Mouse (Mus musculus): Measurements from ENCODE around the gene Tmem246. TPM values are rescaled to one million over a fixed set of nuclear protein-coding genes. Genes with fewer than 3 reads are reported as not detected.

Tmem246 gene
- polyA plus RNA-seq, 1 experiment from 2014 or later, result 128 TPM

- 59% methylated on average over 20 of the region's 20 CpGs for WGBS
- Histone ChIP-seq H3K4me1 (replicated peaks) (0 out of 2 replicates have a peak, but pooled peaks cover 5% of the 10 kb centered on the region), H3K4me2 (0 out of 2 replicates have a peak overlapping the region, but pooled peaks have one; percentile 6), H3K4me3 (no peak overlapping the region), H3K9me3 (no peaks in the 10 kb centered on the region), H3K36me3 (no peaks in the 10 kb centered on the region), H3K9ac (no peak overlapping the region), H3K27me3 (no peaks in the 10 kb centered on the region), H3K27ac (replicated peaks) (no peak overlapping the region)
- peak; percentile 66; the same call in 1 of the 2 replicates for ATAC-seq (ENCODE audit: low FRiP score, low read depth)
These were observed 37.5 kb downstream of the Tmem246 start for GRCm38 (mm10) chr4:49559915-49560772.

DNA sequence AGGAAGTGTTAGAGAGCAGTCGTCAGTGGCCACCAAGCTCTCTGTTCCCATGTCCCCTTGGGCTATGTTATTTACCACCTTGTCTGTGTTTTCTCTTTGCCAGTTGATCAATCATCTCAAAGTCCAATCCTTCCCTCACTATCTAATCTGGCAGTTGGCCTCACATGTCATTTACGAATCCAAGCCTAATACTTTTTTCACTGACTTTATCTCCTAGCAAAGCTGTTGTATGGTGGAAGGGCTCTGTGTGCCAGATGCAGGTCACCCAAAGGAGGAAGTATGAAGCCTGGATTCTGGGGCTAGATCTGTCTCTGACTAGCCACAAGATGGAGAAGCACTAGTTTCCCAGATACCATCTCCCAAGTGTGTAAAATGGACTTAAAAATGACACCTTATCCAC is 39.5 kb downstream of the Tmem246 start:
- H3K27me3 ChIP-seq, result no peaks in the 10 kb centered on the region
- 0 out of 2 replicates have a peak, but pooled peaks cover 5% of the 10 kb centered on the region for H3K4me1 ChIP-seq (replicated peaks)
- no peak overlapping the region for H3K9ac ChIP-seq
- WGBS, result 91% methylated on average over 2 of the region's 2 CpGs
- H3K9me3 ChIP-seq, result no peaks in the 10 kb centered on the region
- no peak for ATAC-seq (ENCODE audit: low FRiP score, low read depth)
- H3K27ac ChIP-seq (replicated peaks), result no peak overlapping the region
- H3K4me3 ChIP-seq, result no peak overlapping the region
- no peak overlapping the region for H3K4me2 ChIP-seq
- H3K36me3 ChIP-seq, result no peaks in the 10 kb centered on the region

GRCm38 (mm10) chr4:49557375-49557774 is 40.3 kb downstream of the Tmem246 start:
- Histone ChIP-seq H3K4me2 (no peak overlapping the region), H3K4me3 (no peak overlapping the region), H3K27ac (replicated peaks) (no peak overlapping the region), H3K9me3 (no peaks in the 10 kb centered on the region), H3K27me3 (no peaks in the 10 kb centered on the region), H3K4me1 (replicated peaks) (0 out of 2 replicates have a peak, but pooled peaks cover 5% of the 10 kb centered on the region), H3K9ac (no peak overlapping the region), H3K36me3 (no peaks in the 10 kb centered on the region)
- WGBS, result 96% methylated on average over 7 of the region's 7 CpGs
- ATAC-seq (ENCODE audit: low FRiP score, low read depth), result no peak

- H3K4me2 ChIP-seq, result no peak overlapping the region
- no peaks in the 10 kb centered on the region for H3K4me1 ChIP-seq (replicated peaks)
- no peak for ATAC-seq (ENCODE audit: low FRiP score, low read depth)
- H3K36me3 ChIP-seq, result no peaks in the 10 kb centered on the region
- 89% methylated on average over 5 of the region's 5 CpGs for WGBS
- H3K9me3 ChIP-seq, result no peaks in the 10 kb centered on the region
- no peak overlapping the region for H3K9ac ChIP-seq
- no peaks in the 10 kb centered on the region for H3K27me3 ChIP-seq
- H3K27ac ChIP-seq (replicated peaks), result no peak overlapping the region
- H3K4me3 ChIP-seq, result no peak overlapping the region
These were observed 44.3 kb downstream of the Tmem246 start for GRCm38 (mm10) chr4:49553380-49553779.

DNA sequence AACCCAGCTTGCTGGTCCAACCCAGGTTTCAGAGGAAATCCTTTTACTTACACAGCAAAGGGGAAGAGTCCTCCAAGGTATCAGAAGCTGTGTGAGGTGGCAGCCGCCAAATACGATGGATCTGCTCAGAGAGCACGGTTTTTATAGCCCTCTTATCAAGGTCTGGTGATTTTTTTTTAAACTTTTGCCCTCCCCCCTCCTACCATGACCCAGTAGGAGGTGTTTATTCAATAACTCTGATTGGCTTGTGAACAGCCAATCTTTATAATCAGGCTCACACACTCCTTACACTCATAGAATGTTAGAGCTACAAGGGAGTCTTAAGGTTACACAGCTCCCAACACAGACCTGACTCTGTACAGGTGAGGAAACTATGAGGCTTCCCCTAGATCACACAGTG is 48.3 kb downstream of the Tmem246 start, which contains the start of gene Aldob:
Aldob (minus strand) TSS at position 164 of the 400 bp plus-strand sequence.
- Histone ChIP-seq H3K27me3 (no peaks in the 10 kb centered on the region), H3K4me2 (no peak within 1 kb of the TSS), H3K4me1 (replicated peaks) (no peaks in the 10 kb centered on the region), H3K4me3 (no peak within 1 kb of the TSS), H3K9ac (no peak within 1 kb of the TSS), H3K27ac (replicated peaks) (no peak within 1 kb of the TSS), H3K36me3 (no peaks in the 10 kb centered on the region), H3K9me3 (no peaks in the 10 kb centered on the region)
- WGBS, result 73% methylated on average over 3 of the region's 3 CpGs
- no peak for ATAC-seq (ENCODE audit: low FRiP score, low read depth)

- no peaks in the 10 kb centered on the region for H3K4me1 ChIP-seq (replicated peaks)
- 87% methylated on average over 7 of the region's 7 CpGs for WGBS
These were observed 50.0 kb downstream of the Tmem246 start for GRCm38 (mm10) chr4:49547544-49548219.

DNA sequence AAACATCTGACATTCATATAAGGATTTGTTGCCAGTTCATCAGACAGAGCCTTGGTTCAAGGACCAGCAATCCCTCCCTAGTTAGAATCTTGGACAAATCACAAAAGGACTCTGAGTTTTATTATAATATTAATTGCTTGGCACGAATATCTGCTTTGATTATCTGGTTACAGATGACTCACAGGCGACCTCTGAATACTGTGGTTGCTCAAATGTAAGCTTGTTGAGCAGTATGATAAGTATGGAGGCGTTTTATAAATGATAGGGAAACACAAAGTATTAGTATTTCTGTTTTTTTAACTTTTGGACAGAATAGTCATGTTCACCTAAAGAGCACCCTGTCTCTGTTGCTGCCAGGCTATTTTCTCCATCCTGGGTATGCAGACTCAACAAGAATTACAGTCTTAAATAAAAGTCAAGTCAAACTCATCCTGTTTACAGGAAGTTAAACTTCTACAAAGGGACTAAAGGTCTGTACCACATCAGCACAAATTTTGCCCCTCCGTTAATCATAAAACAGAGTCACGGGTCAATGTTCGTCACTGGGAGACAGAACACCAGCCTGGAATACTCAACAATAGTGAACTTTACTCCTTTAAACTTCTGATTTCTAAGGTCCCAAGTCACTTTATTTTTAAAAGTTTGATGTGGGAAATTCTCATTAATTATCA is 50.7 kb downstream of the Tmem246 start:
- 76% methylated on average over 6 of the region's 6 CpGs for whole genome bisulfite sequencing
- Histone ChIP-seq H3K4me1 (replicated peaks) (no peaks in the 10 kb centered on the region), H3K36me3 (no peaks in the 10 kb centered on the region), H3K27ac (replicated peaks) (no peak overlapping the region), H3K4me3 (no peak overlapping the region), H3K27me3 (no peaks in the 10 kb centered on the region), H3K4me2 (no peak overlapping the region), H3K9me3 (no peaks in the 10 kb centered on the region), H3K9ac (no peak overlapping the region)
- no peak for ATAC-seq (ENCODE audit: low FRiP score, low read depth)

More at GRCm38 (mm10) chr4:49547544-49548219, 50.0 kb downstream of the Tmem246 start:
- Histone ChIP-seq H3K27me3 (no peaks in the 10 kb centered on the region), H3K4me2 (no peak overlapping the region), H3K27ac (replicated peaks) (no peak overlapping the region), H3K9ac (no peak overlapping the region), H3K4me3 (no peak overlapping the region), H3K9me3 (no peaks in the 10 kb centered on the region), H3K36me3 (no peaks in the 10 kb centered on the region)
- no peak for ATAC-seq (ENCODE audit: low FRiP score, low read depth)

DNA sequence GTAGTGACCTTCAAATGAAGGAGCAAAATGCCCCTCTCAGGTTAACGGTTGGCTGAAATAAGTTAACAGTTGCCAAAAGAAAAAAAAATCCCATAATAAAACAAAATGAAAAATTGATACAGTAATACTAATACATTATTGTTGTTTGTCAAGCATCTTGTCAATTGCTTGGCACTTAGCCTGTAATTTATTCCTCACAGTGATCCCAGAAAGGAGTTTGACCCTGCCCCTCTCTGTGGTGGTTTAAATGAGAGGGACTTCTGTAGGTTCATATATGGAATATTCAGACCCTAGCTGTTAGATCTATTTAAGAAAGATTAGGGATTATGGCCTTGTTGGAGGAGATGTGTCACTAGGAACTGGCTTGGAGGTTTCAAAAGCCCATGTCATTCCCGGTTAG is 51.6 kb downstream of the Tmem246 start:
- 90% methylated on average over 2 of the region's 2 CpGs for WGBS
- Histone ChIP-seq H3K36me3 (no peaks in the 10 kb centered on the region), H3K9me3 (no peaks in the 10 kb centered on the region), H3K4me2 (no peak overlapping the region), H3K4me3 (no peak overlapping the region), H3K27ac (replicated peaks) (no peak overlapping the region), H3K9ac (no peak overlapping the region), H3K27me3 (no peaks in the 10 kb centered on the region), H3K4me1 (replicated peaks) (no peaks in the 10 kb centered on the region)
- no peak for ATAC-seq (ENCODE audit: low FRiP score, low read depth)

DNA sequence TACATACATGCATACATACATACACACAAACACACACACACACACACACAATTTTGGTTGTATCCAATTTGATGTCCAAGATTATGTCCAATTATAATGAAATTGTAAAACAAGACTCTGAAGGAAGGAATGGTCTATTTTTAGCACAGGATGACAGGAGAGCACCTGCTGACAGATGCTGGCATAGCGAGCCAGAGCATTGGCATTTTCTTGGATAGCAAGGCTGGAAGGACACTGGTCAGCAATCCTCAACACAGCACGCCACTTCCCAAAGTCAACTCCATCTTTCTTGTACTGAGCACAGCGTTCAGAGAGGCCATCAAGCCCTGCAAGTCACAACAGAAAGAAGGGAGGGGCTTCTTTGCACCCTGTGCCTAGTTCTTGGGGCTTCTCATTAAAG is 56.7 kb downstream of the Tmem246 start:
- Histone ChIP-seq H3K4me2 (no peak overlapping the region), H3K36me3 (no peaks in the 10 kb centered on the region), H3K27me3 (no peaks in the 10 kb centered on the region), H3K27ac (replicated peaks) (no peak overlapping the region), H3K4me3 (no peak overlapping the region), H3K4me1 (replicated peaks) (no peaks in the 10 kb centered on the region), H3K9me3 (no peaks in the 10 kb centered on the region), H3K9ac (no peak overlapping the region)
- 81% methylated on average over 3 of the region's 3 CpGs for WGBS
- no peak for ATAC-seq (ENCODE audit: low FRiP score, low read depth)

GRCm38 (mm10) chr4:49539665-49540064 is 58.0 kb downstream of the Tmem246 start:
- H3K36me3 ChIP-seq, result 0 out of 2 replicates have a peak, but pooled peaks cover 4% of the 10 kb centered on the region
- H3K9me3 ChIP-seq, result no peaks in the 10 kb centered on the region
- no peak overlapping the region for H3K4me2 ChIP-seq
- 72% methylated on average over 6 of the region's 6 CpGs for WGBS
- no peak overlapping the region for H3K9ac ChIP-seq
- H3K4me1 ChIP-seq (replicated peaks), result no peaks in the 10 kb centered on the region
- no peak for ATAC-seq (ENCODE audit: low FRiP score, low read depth)
- no peaks in the 10 kb centered on the region for H3K27me3 ChIP-seq
- no peak overlapping the region for H3K27ac ChIP-seq (replicated peaks)
- no peak overlapping the region for H3K4me3 ChIP-seq

DNA sequence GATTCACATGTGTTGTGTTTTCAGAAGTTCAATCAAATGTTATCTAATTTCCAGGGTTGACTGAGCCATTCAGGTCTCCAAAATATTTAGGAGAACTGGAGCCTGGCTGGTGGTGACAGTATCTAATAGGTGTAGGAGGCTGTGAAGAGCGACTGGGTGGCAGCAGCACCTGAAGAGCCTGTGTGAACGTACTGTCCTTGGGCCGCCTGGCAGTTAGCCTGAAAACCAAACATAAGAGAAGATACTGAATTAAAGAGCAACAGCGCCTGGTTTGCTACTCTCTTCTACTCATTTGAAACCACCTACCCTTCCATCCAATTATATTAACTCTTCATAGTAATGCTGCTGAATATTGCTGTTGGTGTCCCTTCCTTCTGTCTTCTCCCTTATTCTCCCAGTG is 61.0 kb downstream of the Tmem246 start:
- Histone ChIP-seq H3K27me3 (no peaks in the 10 kb centered on the region), H3K36me3 (peaks cover 18% of the 10 kb centered on the region), H3K27ac (replicated peaks) (no peak overlapping the region), H3K4me3 (no peak overlapping the region), H3K9me3 (no peaks in the 10 kb centered on the region), H3K9ac (no peak overlapping the region), H3K4me1 (replicated peaks) (no peaks in the 10 kb centered on the region), H3K4me2 (no peak overlapping the region)
- no peak for ATAC-seq (ENCODE audit: low FRiP score, low read depth)
- WGBS, result 92% methylated on average over 4 of the region's 4 CpGs
